11 mouse cellular contexts compared by ENCODE assay signal in genomic region chr13:52337936-52338335, GRCm38 (mm10).
"Had no signal": no experiment of that assay in that cellular context is flagged by ENCODE, and none has a peak within 500 bp of the region (broad histone marks: within the 10 kb centered on the region; RNA-seq: fewer than 3 reads in every experiment).

No protein-coding gene starts in this region.

- DNase-seq: lung, adult 18-20 months; lung, embryonic 14.5 days; lung, postnatal 10 days; lung, postnatal 4 days; midbrain, embryonic 14.5 days; right cerebral cortex, postnatal 14 days had no signal

- H3K4me3 ChIP-seq: liver, embryonic 12.5 days; midbrain, embryonic 10.5 days; midbrain, embryonic 12.5 days; neural tube, embryonic 12.5 days had no signal

- H3K9me3 ChIP-seq: liver, embryonic 12.5 days; midbrain, embryonic 10.5 days; midbrain, embryonic 12.5 days; neural tube, embryonic 12.5 days had no signal

- H3K4me1 ChIP-seq: liver, embryonic 12.5 days had no signal

- H3K27ac ChIP-seq: liver, embryonic 12.5 days; liver, embryonic 14.5 days; midbrain, embryonic 10.5 days; midbrain, embryonic 12.5 days; neural tube, embryonic 12.5 days had no signal

- H3K4me2 ChIP-seq: liver, embryonic 12.5 days; lung, embryonic 14.5 days; midbrain, embryonic 12.5 days; neural tube, embryonic 12.5 days had no signal

- ATAC-seq: liver, embryonic 12.5 days had no signal

- H3K36me3 ChIP-seq: liver, embryonic 12.5 days; midbrain, embryonic 10.5 days; midbrain, embryonic 12.5 days; neural tube, embryonic 12.5 days had no signal

- H3K27me3 ChIP-seq: midbrain, embryonic 12.5 days; neural tube, embryonic 12.5 days had no signal

- H3K9ac ChIP-seq: liver, embryonic 12.5 days; liver, embryonic 14.5 days; lung, embryonic 14.5 days; midbrain, embryonic 12.5 days; neural tube, embryonic 12.5 days had no signal
